10 mouse cellular contexts compared by ENCODE assay signal in the genomic region with DNA sequence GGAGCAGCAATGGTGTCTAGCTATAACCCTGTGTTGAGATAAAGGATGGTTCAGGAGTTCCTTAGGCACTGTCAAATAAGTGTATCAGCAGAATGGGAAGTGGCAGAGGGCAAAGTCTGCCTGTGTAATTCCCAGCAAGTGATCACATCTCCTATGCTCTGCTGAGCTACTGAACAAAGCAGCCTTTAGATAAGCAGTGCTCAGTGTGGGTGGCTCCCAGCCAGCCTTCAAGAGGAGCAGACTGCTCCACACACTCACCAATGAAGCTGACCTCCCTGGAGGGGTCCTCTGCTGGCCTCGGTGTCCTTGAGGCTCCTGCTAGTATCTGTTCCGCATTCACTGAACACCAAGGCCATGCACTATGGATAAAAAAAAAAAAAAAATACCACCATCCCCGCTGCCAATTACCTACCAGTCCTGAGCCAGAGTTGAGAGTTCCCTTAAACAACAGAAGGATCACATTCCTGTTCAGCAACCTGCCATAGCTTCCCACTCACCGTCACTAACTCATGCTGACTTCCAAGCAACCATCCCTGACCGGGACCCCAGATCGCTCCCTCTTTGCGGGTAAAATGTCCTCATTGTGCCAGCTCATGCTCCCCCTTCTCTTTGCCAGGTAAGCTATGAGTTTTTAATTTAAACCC.
DNase-seq lines count a peak whose midpoint lies in the region; ATAC-seq and TF ChIP-seq lines count a peak whose summit lies in the region.
"Had no signal": no experiment of that assay in that cellular context is flagged by ENCODE, and none has a peak within 500 bp of the region (broad histone marks: within the 10 kb centered on the region; RNA-seq: fewer than 3 reads in every experiment).

No protein-coding gene starts in this region.

- H3K9me3 ChIP-seq in hindbrain, embryonic 16.5 days (ENCODE audit: control insufficient read depth, low read length), result no peaks in the 10 kb centered on the region
- H3K9me3 ChIP-seq in hindbrain, embryonic 10.5 days, result no peaks in the 10 kb centered on the region
- H3K9me3 ChIP-seq: forebrain, embryonic 13.5 days; neural tube, embryonic 15.5 days had no signal

- peak; percentile 27; the same call in 1 of the 2 replicates for ATAC-seq in hindbrain, embryonic 16.5 days

- H3K27ac ChIP-seq in hindbrain, embryonic 16.5 days (ENCODE audit: low read depth, low read length), result no peak overlapping the region
- H3K27ac ChIP-seq in hindbrain, embryonic 10.5 days, result no peak overlapping the region
- H3K27ac ChIP-seq in layer of hippocampus, adult 2 months, result no peak overlapping the region
- H3K27ac ChIP-seq: forebrain, embryonic 13.5 days; neural tube, embryonic 15.5 days had no signal

- TF ChIP-seq CTCF in lung, adult 2 months (IDR thresholded peaks at IDR 0.05; ENCODE audit: insufficient read depth, low read length), result no peak
- TF ChIP-seq CTCF in layer of hippocampus, adult 2 months (conservative IDR thresholded peaks at IDR 0.05), result no peak

- no peak for DNase-seq in hindbrain, embryonic 10.5 days (ENCODE audit: low spot score)
- DNase-seq in right cerebral cortex, postnatal 10 days (ENCODE audit: low spot score in 2 of 2), result peak; percentile 30 to 35
- no peak for DNase-seq in right cerebral cortex, postnatal 25 days
- peak; percentile 31 for DNase-seq in lung, adult 2 months
- DNase-seq in urinary bladder, postnatal 25 days (ENCODE audit: low spot score), result no peak
- no peak for DNase-seq in layer of hippocampus, adult 2 months (ENCODE audit: low spot score in 2 of 2)

- 76% methylated on average over 7 of the region's 7 CpGs for WGBS in hindbrain, embryonic 16.5 days
- WGBS in hindbrain, embryonic 10.5 days, result 76% methylated on average over 7 of the region's 7 CpGs
- WGBS in lung, adult 2 months, result 69% methylated on average over 7 of the region's 7 CpGs

- TF ChIP-seq POLR2A in lung, adult 2 months (IDR thresholded peaks at IDR 0.05; ENCODE audit: borderline replicate concordance, extremely low read depth, low read depth, low read length), result no peak

- no peak overlapping the region for H3K9ac ChIP-seq in hindbrain, embryonic 16.5 days (ENCODE audit: low read depth, low read length)
- H3K9ac ChIP-seq: forebrain, embryonic 13.5 days; neural tube, embryonic 15.5 days had no signal

- no peaks in the 10 kb centered on the region for H3K36me3 ChIP-seq in hindbrain, embryonic 16.5 days (ENCODE audit: control insufficient read depth, insufficient read depth, low read length)
- H3K36me3 ChIP-seq in hindbrain, embryonic 10.5 days, result no peaks in the 10 kb centered on the region
- H3K36me3 ChIP-seq: G1E; neural tube, embryonic 15.5 days had no signal

- H3K27me3 ChIP-seq in hindbrain, embryonic 16.5 days (replicated peaks; ENCODE audit: control insufficient read depth, insufficient read depth, low read length), result no peaks in the 10 kb centered on the region
- H3K27me3 ChIP-seq in hindbrain, embryonic 10.5 days (ENCODE audit: insufficient read depth, poor library complexity, severe bottlenecking), result peaks cover 6% of the 10 kb centered on the region
- H3K27me3 ChIP-seq: neural tube, embryonic 15.5 days had no signal

- H3K4me1 ChIP-seq in hindbrain, embryonic 16.5 days (ENCODE audit: control insufficient read depth, insufficient read depth, low read depth, low read length), result no peaks in the 10 kb centered on the region
- H3K4me1 ChIP-seq in hindbrain, embryonic 10.5 days (replicated peaks), result no peaks in the 10 kb centered on the region
- H3K4me1 ChIP-seq in lung, adult 2 months (ENCODE audit: control insufficient read depth, insufficient read depth, low read length), result no peaks in the 10 kb centered on the region
- H3K4me1 ChIP-seq: forebrain, embryonic 13.5 days had no signal

- no peak overlapping the region for H3K4me3 ChIP-seq in hindbrain, embryonic 16.5 days (ENCODE audit: low read length)
- H3K4me3 ChIP-seq in hindbrain, embryonic 10.5 days, result no peak overlapping the region
- H3K4me3 ChIP-seq in lung, adult 2 months (replicated peaks; ENCODE audit: extremely low read depth, low read depth, low read length), result no peak overlapping the region
- no peak overlapping the region for H3K4me3 ChIP-seq in layer of hippocampus, adult 2 months
- H3K4me3 ChIP-seq: forebrain, embryonic 13.5 days; neural tube, embryonic 15.5 days had no signal

- H3K4me2 ChIP-seq in hindbrain, embryonic 16.5 days (ENCODE audit: low read length), result no peak overlapping the region
- H3K4me2 ChIP-seq: forebrain, embryonic 13.5 days; neural tube, embryonic 15.5 days had no signal

Comparison
In these comparisons a context has a peak if more than half of its experiments do, and no peak if none do; other contexts are left out.
1. DNase-seq: peak in right cerebral cortex, postnatal 10 days (2 of 2) and lung, adult 2 months (single experiment); none in hindbrain, embryonic 10.5 days (single experiment), right cerebral cortex, postnatal 25 days (single experiment), urinary bladder, postnatal 25 days (single experiment) and layer of hippocampus, adult 2 months (0 of 2).